Mouse (Mus musculus) limb, embryonic 13.5 days (tissue): Measurements from ENCODE around the gene Shmt2. TPM values are rescaled to one million over a fixed set of nuclear protein-coding genes. Genes with fewer than 3 reads are reported as not detected.

Experiments used
- ATAC-seq: fragments of 200-750 bp; cut with Nextera tagmentation; 2 replicates; pipeline ENCODE4 v1.8.0; 2017; ENCODE audit warnings: low read depth, moderate number of reproducible peaks, moderate TSS enrichment; ENCODE audit not compliant: low FRiP score
- H3K27ac ChIP-seq: fragments of 300-500 bp; sonication (generic); 2 replicates; pipeline ENCODE4 v1.5.1; 2015; ENCODE audit warnings: inconsistent platforms, mild to moderate bottlenecking, moderate library complexity
- H3K27me3 ChIP-seq: fragments of 300-500 bp; sonication (generic); 2 replicates; pipeline ENCODE4 v1.6.1; 2015; ENCODE audit warnings: mild to moderate bottlenecking, inconsistent platforms
- H3K36me3 ChIP-seq: fragments of 300-500 bp; sonication (generic); 2 replicates; pipeline ENCODE4 v1.6.1; 2015; ENCODE audit warnings: inconsistent platforms, mild to moderate bottlenecking, moderate library complexity
- H3K4me1 ChIP-seq: fragments of 300-500 bp; sonication (generic); 2 replicates; pipeline ENCODE4 v1.6.1; 2015; ENCODE audit warnings: inconsistent platforms
- H3K4me2 ChIP-seq: fragments of 300-500 bp; sonication (generic); replicated peaks from 2 replicates; pipeline ENCODE4 v1.6.1; 2015; ENCODE audit warnings: inconsistent platforms, mild to moderate bottlenecking, moderate library complexity
- H3K4me3 ChIP-seq: fragments of 300-500 bp; sonication (generic); 2 replicates; pipeline ENCODE4 v1.5.1; 2015; ENCODE audit warnings: moderate library complexity, mild to moderate bottlenecking, inconsistent platforms
- H3K9ac ChIP-seq: fragments of 300-500 bp; sonication (generic); 2 replicates; pipeline ENCODE4 v1.6.1; 2015; ENCODE audit warnings: mild to moderate bottlenecking, inconsistent platforms
- H3K9me3 ChIP-seq: fragments of 300-500 bp; sonication (generic); 2 replicates; pipeline ENCODE4 v1.6.1; 2016; ENCODE audit warnings: inconsistent platforms
- WGBS: fragments of 180-500 bp; shearing (Covaris S2); methylation state at CpG from one replicate; pipeline ENCODE4 v1.1.7; 2015; 5-methylcytosine and 5-hydroxymethylcytosine counted together
- polyA plus RNA-seq: library from polyadenylated mRNA; unstranded; fragments of >200 nt; fragmentation: Nextera tagmentation; extraction: Ambion mirVana; gene quantifications from 2 replicates; pipeline ENCODE4 v1.2.1, GENCODE M21; 2015

Gene Shmt2
- polyA plus RNA-seq, 1 experiment from 2014 or later = 98.1 TPM

GRCm38 (mm10) chr10:127480833-127481813 lies 41.1 kb downstream of the Shmt2 start:
- Histone ChIP-seq H3K36me3 (peaks cover 81% of the 10 kb centered on the region), H3K27me3 (no peaks in the 10 kb centered on the region), H3K4me3 (no peak overlapping the region), H3K27ac (no peak overlapping the region), H3K4me2 (no peak overlapping the region), H3K4me1 (no peaks in the 10 kb centered on the region), H3K9me3 (no peaks in the 10 kb centered on the region), H3K9ac (no peak overlapping the region; the same call in 1 of the 2 replicates)
- WGBS = 85% methylated on average over 19 of the region's 19 CpGs
- no peak for ATAC-seq

GRCm38 (mm10) chr10:127479131-127479530 lies 43.1 kb downstream of the Shmt2 start:
- Histone ChIP-seq H3K27ac (no peak overlapping the region), H3K9me3 (no peaks in the 10 kb centered on the region), H3K4me1 (no peaks in the 10 kb centered on the region), H3K27me3 (no peaks in the 10 kb centered on the region), H3K36me3 (peaks cover 79% of the 10 kb centered on the region), H3K4me3 (no peak overlapping the region), H3K4me2 (no peak overlapping the region), H3K9ac (no peak overlapping the region)
- WGBS = 95% methylated on average over 4 of the region's 4 CpGs
- no peak for ATAC-seq

DNA sequence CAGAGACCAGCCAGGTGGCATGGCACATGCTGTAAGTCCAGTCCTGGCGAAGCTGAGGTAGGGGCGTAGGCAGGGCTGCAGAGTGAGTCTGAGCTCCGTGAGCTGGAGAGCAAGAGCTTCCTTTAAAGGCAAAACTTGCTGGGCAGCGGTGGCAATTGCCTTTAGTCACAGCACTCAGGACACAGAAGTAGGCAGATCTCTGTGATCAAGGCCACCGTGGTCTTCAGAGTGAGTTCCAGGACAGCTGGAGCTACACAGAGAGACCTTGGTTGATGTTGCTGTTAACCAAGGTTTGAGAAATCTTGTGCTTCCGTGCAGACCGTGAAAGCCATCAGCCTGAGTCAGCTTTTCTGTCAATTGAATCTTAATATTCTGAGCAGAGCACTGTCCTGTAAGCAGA lies 44.9 kb downstream of the Shmt2 start:
- Histone ChIP-seq H3K27ac (no peak overlapping the region), H3K9me3 (no peaks in the 10 kb centered on the region), H3K36me3 (peaks cover 77% of the 10 kb centered on the region), H3K4me2 (no peak overlapping the region), H3K27me3 (no peaks in the 10 kb centered on the region), H3K4me3 (no peak overlapping the region), H3K4me1 (no peaks in the 10 kb centered on the region), H3K9ac (no peak overlapping the region)
- ATAC-seq = no peak
- 80% methylated on average over 7 of the region's 7 CpGs for WGBS

- H3K9ac ChIP-seq = no peak overlapping the region
- no peaks in the 10 kb centered on the region for H3K9me3 ChIP-seq
- 85% methylated on average over 3 of the region's 3 CpGs for WGBS
- no peaks in the 10 kb centered on the region for H3K27me3 ChIP-seq
- H3K4me3 ChIP-seq = no peak overlapping the region
- peaks cover 77% of the 10 kb centered on the region for H3K36me3 ChIP-seq
- no peak for ATAC-seq
- no peak overlapping the region for H3K4me2 ChIP-seq
- H3K27ac ChIP-seq = no peak overlapping the region
- peaks cover 2% of the 10 kb centered on the region; the same call in 1 of the 2 replicates for H3K4me1 ChIP-seq
Observed at GRCm38 (mm10) chr10:127476541-127476940, 45.7 kb downstream of the Shmt2 start.

- Histone ChIP-seq H3K27me3 (no peaks in the 10 kb centered on the region), H3K9me3 (no peaks in the 10 kb centered on the region), H3K36me3 (peaks cover 70% of the 10 kb centered on the region), H3K4me2 (no peak overlapping the region), H3K4me3 (no peak overlapping the region), H3K27ac (no peak overlapping the region), H3K9ac (no peak overlapping the region), H3K4me1 (peaks cover 7% of the 10 kb centered on the region; the same call in 1 of the 2 replicates)
- ATAC-seq = no peak
- 96% methylated on average over 4 of the region's 4 CpGs for WGBS
Observed at GRCm38 (mm10) chr10:127475175-127475574, 47.1 kb downstream of the Shmt2 start.

- H3K4me1 ChIP-seq = peaks cover 7% of the 10 kb centered on the region; the same call in 1 of the 2 replicates
- no peak overlapping the region for H3K4me2 ChIP-seq
- H3K36me3 ChIP-seq = peaks cover 76% of the 10 kb centered on the region
- no peak overlapping the region for H3K4me3 ChIP-seq
- H3K9ac ChIP-seq = no peak overlapping the region
- H3K27ac ChIP-seq = no peak overlapping the region
- no peak for ATAC-seq
- H3K9me3 ChIP-seq = no peaks in the 10 kb centered on the region
- WGBS = 83% methylated on average over 9 of the region's 9 CpGs
- no peaks in the 10 kb centered on the region for H3K27me3 ChIP-seq
Observed at GRCm38 (mm10) chr10:127472722-127473121, 49.5 kb downstream of the Shmt2 start.

DNA sequence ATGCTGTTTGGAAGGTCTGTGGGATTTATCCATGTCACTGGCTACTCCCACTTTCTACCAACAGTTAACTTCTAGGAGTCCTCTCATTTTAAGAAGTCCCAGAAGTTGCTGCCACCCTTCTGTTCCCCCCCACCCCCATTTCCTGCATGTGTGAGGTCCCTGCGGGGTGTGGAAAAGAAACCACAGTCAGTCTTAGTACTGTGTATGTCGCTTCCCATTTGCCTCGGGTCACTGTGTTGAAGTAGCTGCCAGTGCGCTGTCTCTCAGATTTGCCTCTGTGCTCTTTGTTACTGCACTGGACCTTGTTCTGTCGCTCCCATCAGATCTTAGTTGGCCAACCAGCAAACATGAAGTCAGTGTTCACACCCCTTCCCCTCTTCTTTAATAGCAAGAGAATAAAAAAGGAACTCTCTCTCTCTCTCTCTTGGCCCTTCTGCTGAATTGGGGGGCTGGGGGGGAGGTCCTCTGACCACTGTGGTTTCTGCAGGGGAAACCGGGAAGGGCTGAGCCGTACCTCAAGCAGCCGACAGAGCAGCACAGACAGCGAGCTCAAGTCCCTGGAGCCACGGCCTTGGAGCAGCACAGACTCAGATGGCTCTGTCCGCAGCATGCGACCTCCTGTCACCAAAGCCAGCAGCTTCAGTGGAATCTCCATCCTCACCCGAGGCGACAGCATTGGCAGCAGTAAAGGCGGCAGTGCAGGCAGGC lies 50.8 kb downstream of the Shmt2 start:
- Histone ChIP-seq H3K4me1 (peaks cover 7% of the 10 kb centered on the region; the same call in 1 of the 2 replicates), H3K36me3 (peaks cover 72% of the 10 kb centered on the region), H3K27ac (no peak overlapping the region), H3K4me3 (no peak overlapping the region), H3K4me2 (no peak overlapping the region), H3K27me3 (no peaks in the 10 kb centered on the region), H3K9me3 (no peaks in the 10 kb centered on the region), H3K9ac (no peak overlapping the region)
- WGBS = 51% methylated on average over 15 of the region's 15 CpGs
- no peak for ATAC-seq

Other genes starting within 250 kb of the Shmt2 start
- gene Mbd6, start 233.4 kb downstream of the Shmt2 start, polyA plus RNA-seq = 15.0 and 16.7 TPM in 2 replicates
- gene Mars, start 210.7 kb downstream of the Shmt2 start, polyA plus RNA-seq = 118 and 122 TPM in 2 replicates
- gene Arhgap9, start 200.5 kb downstream of the Shmt2 start, polyA plus RNA-seq = 5.2 and 5.4 TPM in 2 replicates
- 14.8 and 16.5 TPM in 2 replicates for gene Gli1, start 180.5 kb downstream of the Shmt2 start, polyA plus RNA-seq
- gene Inhbe, start 168.0 kb downstream of the Shmt2 start, polyA plus RNA-seq = 0.04 and 0.05 TPM in 2 replicates
- gene Inhbc, start 152.0 kb downstream of the Shmt2 start, polyA plus RNA-seq = not detected in 2 replicates
- gene R3hdm2, start 142.1 kb downstream of the Shmt2 start, polyA plus RNA-seq = 43.3 and 54.5 TPM in 2 replicates
- gene Stac3, start 20.8 kb downstream of the Shmt2 start, polyA plus RNA-seq = 20.8 and 20.9 TPM in 2 replicates
- 8.7 and 10.1 TPM in 2 replicates for gene Ndufa4l2, start 7.5 kb downstream of the Shmt2 start, polyA plus RNA-seq
- gene Nxph4, start 12.1 kb upstream of the Shmt2 start, polyA plus RNA-seq = 10.7 and 12.5 TPM in 2 replicates
- 123 and 127 TPM in 2 replicates for gene Lrp1, start 98.7 kb upstream of the Shmt2 start, polyA plus RNA-seq
- gene Stat6, start 120.5 kb upstream of the Shmt2 start, polyA plus RNA-seq = 14.3 and 15.0 TPM in 2 replicates
- gene Nemp1, start 144.5 kb upstream of the Shmt2 start, polyA plus RNA-seq = 9.3 and 9.9 TPM in 2 replicates
- 18.1 and 18.5 TPM in 2 replicates for gene Nab2, start 146.1 kb upstream of the Shmt2 start, polyA plus RNA-seq
- 0.31 and 0.42 TPM in 2 replicates for gene Myo1a, start 182.7 kb upstream of the Shmt2 start, polyA plus RNA-seq
- 0.70 and 1.8 TPM in 2 replicates for gene Tac2, start 202.0 kb upstream of the Shmt2 start, polyA plus RNA-seq
- gene Zbtb39, start 217.1 kb upstream of the Shmt2 start, polyA plus RNA-seq = 3.9 and 4.0 TPM in 2 replicates
- 0.54 and 0.71 TPM in 2 replicates for gene Gpr182, start 229.3 kb upstream of the Shmt2 start, polyA plus RNA-seq
- gene Rdh1, start 237.3 kb upstream of the Shmt2 start, polyA plus RNA-seq = not detected in 2 replicates
- not detected in 2 replicates for gene Rdh16f1, start 237.3 kb upstream of the Shmt2 start, polyA plus RNA-seq